ENCODE assay signal across 8 mouse cellular contexts in genomic region chr5:125388358-125389092, GRCm38 (mm10). TPM values are rescaled to one million over a fixed set of nuclear protein-coding genes. Genes with fewer than 3 reads are reported as not detected.
DNase-seq lines count a peak whose midpoint lies in the region; ATAC-seq and TF ChIP-seq lines count a peak whose summit lies in the region.

No protein-coding gene starts in this region.

- H3K4me3 ChIP-seq in kidney, postnatal 0 days (replicated peaks; ENCODE audit: low read depth, low read length), result peak overlapping the region; percentile 100
- peak overlapping the region; percentile 99 for H3K4me3 ChIP-seq in embryonic facial prominence, embryonic 10.5 days
- peak overlapping the region; percentile 99 for H3K4me3 ChIP-seq in neural tube, embryonic 12.5 days

- H3K27ac ChIP-seq in kidney, postnatal 0 days, result peak overlapping the region; percentile 98
- H3K27ac ChIP-seq in embryonic facial prominence, embryonic 10.5 days (replicated peaks), result peak overlapping the region; percentile 99
- peak overlapping the region; percentile 89; the same call in 1 of the 2 replicates for H3K27ac ChIP-seq in neural tube, embryonic 12.5 days

- peak overlapping the region; percentile 100 for H3K9ac ChIP-seq in kidney, postnatal 0 days (ENCODE audit: low read depth, low read length)
- H3K9ac ChIP-seq in neural tube, embryonic 12.5 days, result peak overlapping the region; percentile 99

- 15% methylated on average over 13 of the region's 13 CpGs for WGBS in kidney, postnatal 0 days
- WGBS in embryonic facial prominence, embryonic 10.5 days, result 32% methylated on average over 13 of the region's 13 CpGs
- 34% methylated on average over 13 of the region's 13 CpGs for WGBS in neural tube, embryonic 12.5 days

- no peak for DNase-seq in kidney, postnatal 0 days (ENCODE audit: low spot score)
- no peak for DNase-seq in kidney, postnatal 36 days
- DNase-seq in embryonic facial prominence, embryonic 10.5 days (ENCODE audit: low spot score), result no peak
- peak; percentile 42 for DNase-seq in induced T-regulatory cell, adult 2 months (ENCODE audit: low read depth)
- DNase-seq in T-cell, adult 2 months (ENCODE audit: low spot score), result no peak
- DNase-seq in layer of hippocampus, adult 9-10 months (ENCODE audit: low spot score), result no peak
- no peak for DNase-seq in lung, postnatal 25 days (ENCODE audit: low spot score)

- ATAC-seq in kidney, postnatal 0 days (replicated peaks; ENCODE audit: low FRiP score, low read depth), result no peak
- ATAC-seq in neural tube, embryonic 12.5 days (ENCODE audit: low FRiP score, low read depth), result no peak

- peak overlapping the region; percentile 94 for H3K4me2 ChIP-seq in kidney, postnatal 0 days (ENCODE audit: low read length)
- peak overlapping the region; percentile 98 for H3K4me2 ChIP-seq in neural tube, embryonic 12.5 days (replicated peaks)

- no peaks in the 10 kb centered on the region for H3K9me3 ChIP-seq in kidney, postnatal 0 days (replicated peaks; ENCODE audit: low read length)
- no peaks in the 10 kb centered on the region for H3K9me3 ChIP-seq in embryonic facial prominence, embryonic 10.5 days
- H3K9me3 ChIP-seq in neural tube, embryonic 12.5 days, result no peaks in the 10 kb centered on the region

- no peaks in the 10 kb centered on the region for H3K27me3 ChIP-seq in kidney, postnatal 0 days (ENCODE audit: insufficient read depth, low read length)
- H3K27me3 ChIP-seq in embryonic facial prominence, embryonic 10.5 days (replicated peaks; ENCODE audit: low read depth, poor library complexity, severe bottlenecking), result no peaks in the 10 kb centered on the region
- no peaks in the 10 kb centered on the region for H3K27me3 ChIP-seq in neural tube, embryonic 12.5 days (replicated peaks)

- peaks cover 10% of the 10 kb centered on the region for H3K4me1 ChIP-seq in kidney, postnatal 0 days (replicated peaks; ENCODE audit: insufficient read depth, low read length)
- peaks cover 21% of the 10 kb centered on the region for H3K4me1 ChIP-seq in embryonic facial prominence, embryonic 10.5 days
- peaks cover 25% of the 10 kb centered on the region for H3K4me1 ChIP-seq in neural tube, embryonic 12.5 days

- peaks cover 7% of the 10 kb centered on the region for H3K36me3 ChIP-seq in kidney, postnatal 0 days (ENCODE audit: insufficient read depth, low read length)
- H3K36me3 ChIP-seq in embryonic facial prominence, embryonic 10.5 days (replicated peaks), result peaks cover 38% of the 10 kb centered on the region
- H3K36me3 ChIP-seq in neural tube, embryonic 12.5 days, result peaks cover 17% of the 10 kb centered on the region

- no peak for TF ChIP-seq CTCF in kidney, postnatal 0 days (IDR thresholded peaks at IDR 0.05; ENCODE audit: low read depth)

RNA-seq across cellular contexts. Expression of gene Gm10382, which starts 0.6 kb away (rescaled TPM):
- 0.40 and 0.74 TPM in 2 replicates for polyA plus RNA-seq in kidney, postnatal 0 days (2015; fragmentation: Nextera tagmentation; extraction: Ambion mirVana)
- polyA plus RNA-seq in embryonic facial prominence, embryonic 10.5 days (2016; fragmentation: Nextera tagmentation; extraction: Ambion mirVana), result 0.53 and 0.60 TPM in 2 replicates
- 0.92 and 1.1 TPM in 2 replicates for polyA plus RNA-seq in neural tube, embryonic 12.5 days (2016; fragmentation: Nextera tagmentation; extraction: Ambion mirVana)

RNA-seq across cellular contexts. Expression of gene Ubc, which starts 1.5 kb away (rescaled TPM):
- polyA plus RNA-seq in kidney, postnatal 0 days (2015; fragmentation: Nextera tagmentation; extraction: Ambion mirVana), result 702 and 872 TPM in 2 replicates
- 957 and 988 TPM in 2 replicates for polyA plus RNA-seq in embryonic facial prominence, embryonic 10.5 days (2016; fragmentation: Nextera tagmentation; extraction: Ambion mirVana)
- 1,083 and 1,154 TPM in 2 replicates for polyA plus RNA-seq in neural tube, embryonic 12.5 days (2016; fragmentation: Nextera tagmentation; extraction: Ambion mirVana)

RNA-seq across cellular contexts. Expression of gene Dhx37, which starts 45.4 kb away (rescaled TPM):
- 7.2 and 8.1 TPM in 2 replicates for polyA plus RNA-seq in kidney, postnatal 0 days (2015; fragmentation: Nextera tagmentation; extraction: Ambion mirVana)
- polyA plus RNA-seq in embryonic facial prominence, embryonic 10.5 days (2016; fragmentation: Nextera tagmentation; extraction: Ambion mirVana), result 24.1 and 24.2 TPM in 2 replicates
- 15.0 and 15.6 TPM in 2 replicates for polyA plus RNA-seq in neural tube, embryonic 12.5 days (2016; fragmentation: Nextera tagmentation; extraction: Ambion mirVana)

RNA-seq across cellular contexts. Expression of gene Scarb1, which starts 47.6 kb away (rescaled TPM):
- polyA plus RNA-seq in kidney, postnatal 0 days (2015; fragmentation: Nextera tagmentation; extraction: Ambion mirVana), result 49.0 and 51.3 TPM in 2 replicates
- polyA plus RNA-seq in embryonic facial prominence, embryonic 10.5 days (2016; fragmentation: Nextera tagmentation; extraction: Ambion mirVana), result 43.2 and 47.3 TPM in 2 replicates
- polyA plus RNA-seq in neural tube, embryonic 12.5 days (2016; fragmentation: Nextera tagmentation; extraction: Ambion mirVana), result 26.6 and 28.2 TPM in 2 replicates

RNA-seq across cellular contexts. Expression of gene Bri3bp, which starts 52.8 kb away (rescaled TPM):
- polyA plus RNA-seq in kidney, postnatal 0 days (2015; fragmentation: Nextera tagmentation; extraction: Ambion mirVana), result 46.7 and 47.2 TPM in 2 replicates
- 50.9 and 52.2 TPM in 2 replicates for polyA plus RNA-seq in embryonic facial prominence, embryonic 10.5 days (2016; fragmentation: Nextera tagmentation; extraction: Ambion mirVana)
- 37.0 and 39.2 TPM in 2 replicates for polyA plus RNA-seq in neural tube, embryonic 12.5 days (2016; fragmentation: Nextera tagmentation; extraction: Ambion mirVana)
